Mouse (Mus musculus): Measurements from ENCODE around the gene Ddx1. TPM values are rescaled to one million over a fixed set of nuclear protein-coding genes. Genes with fewer than 3 reads are reported as not detected.

Gene Ddx1
- polyA plus RNA-seq, 1 experiment, result 7.8 TPM

DNA sequence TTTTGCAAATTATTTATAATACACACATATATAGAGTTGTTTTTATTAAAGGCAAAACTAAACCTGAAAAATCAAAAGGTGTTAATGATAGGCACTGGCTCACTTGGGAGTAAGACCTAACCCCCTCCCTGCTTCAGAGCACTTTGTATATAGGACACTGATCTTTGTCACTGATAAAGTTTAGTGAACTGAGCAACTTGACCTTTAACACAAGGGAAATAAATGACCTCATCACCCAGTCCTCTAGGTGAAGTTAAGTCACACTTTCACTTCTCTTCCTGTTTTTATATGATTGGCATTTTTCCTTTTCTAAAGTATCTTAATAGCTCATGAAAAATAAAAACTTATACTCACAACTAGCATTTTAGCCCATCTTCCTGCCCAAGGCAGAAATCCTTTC lies 6.6 kb downstream of the Ddx1 start:
- TF ChIP-seq CTCF (IDR thresholded peaks at IDR 0.05; ENCODE audit: insufficient read depth, low read length) (no peak), POLR2A (IDR thresholded peaks at IDR 0.05; ENCODE audit: borderline replicate concordance, extremely low read depth, low read depth, low read length) (no peak)
- Histone ChIP-seq H3K4me1 (ENCODE audit: control insufficient read depth, insufficient read depth, low read length) (no peaks in the 10 kb centered on the region; the same call in 1 of the 2 replicates), H3K4me3 (replicated peaks; ENCODE audit: extremely low read depth, low read depth, low read length) (no peak overlapping the region)
- DNase-seq, result no peak

DNA sequence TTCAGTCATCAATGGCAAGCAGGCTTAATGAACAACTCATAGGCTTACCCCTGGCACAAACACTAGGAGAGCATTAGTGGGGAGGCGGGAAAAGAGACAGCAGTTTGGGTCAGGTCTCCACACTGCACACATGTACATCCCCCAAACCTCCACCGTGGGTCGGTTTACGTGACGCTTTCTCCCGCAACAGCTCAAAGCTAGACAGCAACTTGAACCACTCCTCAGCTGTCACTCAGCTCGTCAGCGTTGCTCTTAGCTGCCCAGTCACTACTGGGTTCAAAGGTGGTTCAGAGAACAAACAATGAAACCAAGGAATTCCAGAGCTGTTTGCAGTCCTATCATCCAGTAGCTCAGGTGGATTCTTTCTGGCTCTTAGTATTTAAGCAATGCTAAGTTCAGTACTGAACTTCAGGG lies 30.9 kb downstream of the Ddx1 start:
- DNase-seq, result no peak
- TF ChIP-seq CTCF (IDR thresholded peaks at IDR 0.05; ENCODE audit: insufficient read depth, low read length), result no peak
- TF ChIP-seq POLR2A (IDR thresholded peaks at IDR 0.05; ENCODE audit: borderline replicate concordance, extremely low read depth, low read depth, low read length), result no peak
- WGBS, result 62% methylated on average over 8 of the region's 8 CpGs
- Histone ChIP-seq H3K4me3 (replicated peaks; ENCODE audit: extremely low read depth, low read depth, low read length) (no peak overlapping the region), H3K4me1 (ENCODE audit: control insufficient read depth, insufficient read depth, low read length) (no peaks in the 10 kb centered on the region)

DNA sequence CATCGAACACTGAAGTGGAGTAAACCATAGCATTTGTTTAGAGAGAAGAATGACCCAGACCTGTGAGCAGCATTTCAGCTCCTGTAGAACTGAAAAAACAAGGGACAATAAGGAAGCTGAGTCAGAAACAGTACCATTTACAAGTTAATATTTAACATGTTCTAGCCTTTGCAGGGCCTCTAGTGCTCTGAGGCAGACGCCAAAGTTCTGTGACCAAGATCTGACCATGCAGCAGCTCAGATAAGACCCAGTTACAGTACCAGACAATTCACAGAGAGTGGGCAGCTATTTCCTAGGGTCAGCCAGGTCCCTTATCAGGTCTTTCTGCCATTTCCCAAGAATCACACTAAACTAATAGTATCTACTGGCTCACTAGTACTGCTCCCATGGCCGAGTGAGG lies 31.4 kb downstream of the Ddx1 start:
- Histone ChIP-seq H3K4me1 (ENCODE audit: control insufficient read depth, insufficient read depth, low read length) (no peaks in the 10 kb centered on the region), H3K4me3 (replicated peaks; ENCODE audit: extremely low read depth, low read depth, low read length) (no peak overlapping the region)
- no peak for DNase-seq
- WGBS, result 63% methylated on average over 3 of the region's 3 CpGs
- TF ChIP-seq CTCF (IDR thresholded peaks at IDR 0.05; ENCODE audit: insufficient read depth, low read length), result no peak
- no peak for TF ChIP-seq POLR2A (IDR thresholded peaks at IDR 0.05; ENCODE audit: borderline replicate concordance, extremely low read depth, low read depth, low read length)

DNA sequence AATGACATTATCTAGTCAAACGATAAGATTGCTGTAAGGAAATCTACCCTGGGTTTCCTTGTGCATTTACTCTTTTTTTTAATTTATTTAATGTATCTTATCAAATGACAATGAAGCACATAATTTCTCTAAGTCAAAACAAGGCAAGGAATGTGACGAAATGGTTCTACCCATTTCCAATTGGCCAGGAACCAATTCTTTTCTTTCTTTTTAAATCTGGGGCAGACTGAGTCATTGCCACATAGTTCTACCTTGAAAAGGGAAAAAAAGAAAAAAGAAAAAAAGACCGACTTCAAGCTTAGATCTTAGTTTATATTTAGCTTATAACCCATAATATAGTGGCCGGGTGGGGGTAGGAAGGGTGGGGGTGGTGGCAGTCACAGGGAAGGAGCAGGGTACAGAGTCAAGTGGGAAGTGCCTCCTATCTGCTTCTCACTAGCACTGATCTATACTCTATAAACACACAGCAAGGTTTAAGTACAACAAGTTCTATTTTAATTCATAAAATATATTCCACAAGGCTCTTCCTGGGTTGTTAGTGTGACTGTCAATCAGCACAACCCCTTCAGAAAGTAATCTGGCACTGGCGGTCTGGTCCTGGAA lies 32.4 kb downstream of the Ddx1 start:
- DNase-seq, result no peak
- WGBS, result 31% methylated on average over 5 of the region's 5 CpGs
- no peak for TF ChIP-seq CTCF (IDR thresholded peaks at IDR 0.05; ENCODE audit: insufficient read depth, low read length)
- TF ChIP-seq POLR2A (IDR thresholded peaks at IDR 0.05; ENCODE audit: borderline replicate concordance, extremely low read depth, low read depth, low read length), result no peak
- no peak overlapping the region for H3K4me3 ChIP-seq (replicated peaks; ENCODE audit: extremely low read depth, low read depth, low read length)
- H3K4me1 ChIP-seq (ENCODE audit: control insufficient read depth, insufficient read depth, low read length), result peaks cover 4% of the 10 kb centered on the region

DNA sequence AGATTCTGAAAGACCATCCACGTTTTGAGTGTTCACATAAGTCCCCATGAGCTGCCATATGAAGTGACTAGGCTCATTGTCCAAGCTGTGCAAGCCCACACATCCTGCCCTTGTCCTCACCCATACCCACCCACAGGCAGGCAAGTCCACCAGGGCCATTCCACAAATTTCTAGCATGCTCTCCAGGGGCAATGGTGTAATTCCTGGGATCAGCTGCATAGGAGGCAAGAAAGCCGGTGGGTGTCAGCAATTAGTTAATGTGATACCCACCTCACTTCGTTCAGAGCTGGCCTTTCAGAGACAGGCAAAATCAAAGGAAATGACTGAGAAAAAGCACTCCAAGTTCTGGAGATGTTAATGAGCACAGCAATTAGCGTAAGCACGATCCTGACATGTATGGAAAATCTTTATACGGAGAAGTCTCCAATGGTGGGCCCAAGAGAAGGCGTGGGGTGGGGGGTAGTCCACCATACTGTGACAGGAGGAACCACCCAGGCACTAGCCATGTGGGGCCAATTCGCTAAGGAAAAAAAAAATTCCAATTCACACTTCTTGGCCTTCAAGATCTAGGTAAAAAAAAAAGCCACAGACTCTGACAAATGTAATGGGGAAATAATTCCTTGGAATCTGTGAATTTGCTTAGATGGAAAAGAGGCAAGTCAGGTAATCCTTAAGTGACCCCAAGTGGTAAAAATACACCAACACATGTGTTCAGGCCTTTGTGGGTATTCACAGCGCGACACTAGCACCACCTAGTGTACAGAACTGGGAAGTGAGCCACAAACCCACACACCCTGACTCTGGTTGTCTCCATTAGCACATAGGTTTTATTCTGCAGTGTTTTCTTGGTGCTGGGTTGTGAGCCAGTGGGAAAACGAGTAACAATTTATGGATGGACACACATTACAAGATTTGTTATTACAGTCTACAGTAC lies 34.4 kb downstream of the Ddx1 start:
- peak; percentile 97 for TF ChIP-seq CTCF (IDR thresholded peaks at IDR 0.05; ENCODE audit: insufficient read depth, low read length)
- no peak for TF ChIP-seq POLR2A (IDR thresholded peaks at IDR 0.05; ENCODE audit: borderline replicate concordance, extremely low read depth, low read depth, low read length)
- 49% methylated on average over 11 of the region's 11 CpGs for WGBS
- DNase-seq, result peak; percentile 72
- H3K4me1 ChIP-seq (ENCODE audit: control insufficient read depth, insufficient read depth, low read length), result peaks cover 4% of the 10 kb centered on the region
- H3K4me3 ChIP-seq (replicated peaks; ENCODE audit: extremely low read depth, low read depth, low read length), result no peak overlapping the region

DNA sequence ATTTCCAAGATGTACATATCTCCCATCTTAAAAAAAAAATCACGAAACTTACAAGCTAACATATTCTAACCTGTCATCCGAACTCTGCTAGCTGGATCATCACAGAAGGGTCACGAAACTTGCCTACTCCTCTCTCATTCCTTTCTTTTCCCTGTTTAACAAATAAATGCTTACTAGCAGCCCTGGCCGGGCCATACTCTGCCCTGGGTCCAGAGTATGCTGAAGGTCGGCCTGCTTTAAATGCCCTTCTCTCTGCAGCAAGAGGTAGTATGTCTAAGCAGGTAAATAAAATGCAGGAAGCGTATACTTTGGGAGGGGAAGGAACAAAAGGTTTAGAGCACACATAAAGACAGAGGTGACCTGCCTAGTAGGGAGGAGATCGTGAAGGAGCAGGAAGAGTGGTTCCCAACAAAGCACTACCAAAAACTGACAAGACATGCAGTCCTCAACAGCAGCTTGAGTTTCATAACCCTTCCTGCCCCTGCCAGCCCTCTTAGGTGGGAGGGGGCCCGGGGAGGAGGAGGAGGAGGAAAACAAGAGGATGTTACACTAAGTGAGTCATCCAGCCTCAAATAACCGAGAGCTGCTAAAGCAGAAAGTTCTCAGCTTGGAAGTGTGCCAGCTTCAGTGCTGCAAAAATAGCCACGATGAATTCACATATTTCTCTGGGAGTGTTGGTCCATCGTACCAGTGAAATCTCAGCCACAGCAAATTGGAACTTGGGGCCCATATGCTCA lies 37.1 kb downstream of the Ddx1 start:
- DNase-seq, result no peak
- 52% methylated on average over 11 of the region's 11 CpGs for WGBS
- H3K4me3 ChIP-seq (replicated peaks; ENCODE audit: extremely low read depth, low read depth, low read length), result no peak overlapping the region
- H3K4me1 ChIP-seq (ENCODE audit: control insufficient read depth, insufficient read depth, low read length), result peaks cover 4% of the 10 kb centered on the region
- no peak for TF ChIP-seq CTCF (IDR thresholded peaks at IDR 0.05; ENCODE audit: insufficient read depth, low read length)
- TF ChIP-seq POLR2A (IDR thresholded peaks at IDR 0.05; ENCODE audit: borderline replicate concordance, extremely low read depth, low read depth, low read length), result no peak

DNA sequence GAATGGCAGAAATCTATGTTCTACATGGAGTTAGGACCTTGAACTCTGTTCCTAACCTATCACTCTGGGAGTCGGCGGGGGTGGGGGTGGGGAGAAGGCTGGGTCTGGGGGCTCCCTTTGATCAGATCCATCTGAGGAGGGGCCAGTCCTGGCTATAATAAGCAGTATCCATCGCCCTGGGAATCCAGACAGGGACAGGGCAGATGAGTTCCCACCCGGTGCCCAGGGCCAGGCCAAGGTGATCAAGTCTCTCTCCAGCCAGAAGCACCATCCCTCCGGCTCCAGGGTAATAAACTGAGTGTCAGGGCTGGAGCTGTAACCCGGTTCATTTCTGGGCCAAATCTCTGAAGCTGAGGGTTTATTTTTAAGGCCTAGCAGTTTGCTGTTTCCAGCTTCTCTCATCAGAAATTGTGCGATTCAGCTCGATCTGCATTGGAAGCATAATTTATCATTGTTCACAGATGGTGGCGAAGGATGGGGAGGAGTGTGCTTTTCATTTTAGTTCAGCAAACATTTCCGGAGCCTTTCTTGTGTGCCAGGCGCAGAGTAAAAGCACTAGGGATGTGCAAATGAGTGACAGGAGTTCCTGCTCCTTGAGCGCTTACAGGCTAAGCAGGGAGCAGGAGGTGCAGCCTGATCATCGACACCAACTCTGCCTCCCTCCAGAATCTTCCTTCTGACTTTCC lies 39.2 kb downstream of the Ddx1 start:
- DNase-seq, result no peak
- 77% methylated on average over 13 of the region's 13 CpGs for WGBS
- TF ChIP-seq POLR2A (IDR thresholded peaks at IDR 0.05; ENCODE audit: borderline replicate concordance, extremely low read depth, low read depth, low read length), result no peak
- no peak for TF ChIP-seq CTCF (IDR thresholded peaks at IDR 0.05; ENCODE audit: insufficient read depth, low read length)
- Histone ChIP-seq H3K4me3 (replicated peaks; ENCODE audit: extremely low read depth, low read depth, low read length) (no peak overlapping the region), H3K4me1 (ENCODE audit: control insufficient read depth, insufficient read depth, low read length) (peaks cover 4% of the 10 kb centered on the region)

DNA sequence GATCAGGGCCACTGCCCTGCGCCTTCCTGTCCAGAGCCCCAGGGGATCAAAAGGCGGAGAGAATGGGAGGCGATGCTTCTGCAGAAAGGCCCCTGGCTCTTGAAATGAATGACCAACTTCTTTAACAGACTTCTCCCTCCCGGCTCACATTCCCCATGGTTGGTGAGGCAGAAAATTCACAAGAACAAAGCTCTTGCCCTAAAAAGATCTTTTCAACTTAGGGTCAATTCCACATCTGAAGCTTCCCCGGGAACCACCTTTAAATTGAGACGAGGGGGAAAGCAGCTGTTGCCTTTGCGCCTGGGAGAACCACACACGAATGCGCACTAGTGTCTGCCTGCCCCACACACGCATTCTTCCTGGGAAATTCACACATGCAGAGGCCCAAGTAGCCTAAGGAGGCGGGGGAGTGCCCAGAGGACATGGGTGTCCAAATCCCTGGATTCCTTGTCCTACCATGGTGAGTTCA lies 40.0 kb downstream of the Ddx1 start:
- TF ChIP-seq CTCF (IDR thresholded peaks at IDR 0.05; ENCODE audit: insufficient read depth, low read length) (no peak), POLR2A (IDR thresholded peaks at IDR 0.05; ENCODE audit: borderline replicate concordance, extremely low read depth, low read depth, low read length) (no peak)
- 87% methylated on average over 11 of the region's 11 CpGs for WGBS
- no peak for DNase-seq

DNA sequence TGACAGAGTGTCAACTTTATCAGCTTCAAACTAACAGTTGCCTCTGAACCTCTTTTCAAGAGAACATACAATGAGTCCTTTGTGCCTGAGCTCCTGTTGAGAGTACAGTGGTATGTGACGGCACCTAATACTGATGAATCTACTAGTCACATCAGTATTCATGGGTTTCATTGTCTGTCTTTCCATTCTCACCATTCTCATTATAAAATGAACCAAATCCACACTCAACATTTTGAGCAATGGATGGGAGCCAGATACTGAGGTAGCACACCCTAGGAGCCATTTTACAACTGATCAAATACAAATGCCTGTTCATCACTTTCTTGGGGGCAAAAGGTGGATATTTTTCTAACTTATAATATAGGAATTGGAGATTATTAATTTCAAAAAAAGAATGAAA lies 40.5 kb downstream of the Ddx1 start:
- no peak for DNase-seq
- H3K4me3 ChIP-seq (replicated peaks; ENCODE audit: extremely low read depth, low read depth, low read length), result no peak overlapping the region
- 93% methylated on average over 1 of the region's 1 CpGs for WGBS
- peaks cover 4% of the 10 kb centered on the region for H3K4me1 ChIP-seq (ENCODE audit: control insufficient read depth, insufficient read depth, low read length)
- TF ChIP-seq CTCF (IDR thresholded peaks at IDR 0.05; ENCODE audit: insufficient read depth, low read length), result no peak
- no peak for TF ChIP-seq POLR2A (IDR thresholded peaks at IDR 0.05; ENCODE audit: borderline replicate concordance, extremely low read depth, low read depth, low read length)

More for the DNA sequence above, 40.0 kb downstream of the Ddx1 start:
- no peak overlapping the region for H3K4me3 ChIP-seq (replicated peaks; ENCODE audit: extremely low read depth, low read depth, low read length)
- H3K4me1 ChIP-seq (ENCODE audit: control insufficient read depth, insufficient read depth, low read length), result peaks cover 4% of the 10 kb centered on the region

Measured in lung, adult 2 months (tissue).